Mouse (Mus musculus) MEL (cell line): ENCODE data around the gene Syt16. TPM values are rescaled to one million over a fixed set of nuclear protein-coding genes. Genes with fewer than 3 reads are reported as not detected.

Experiments
- DNase-seq: peaks from one replicate; pipeline ENCODE4 v3.0.0; 2011; ENCODE audit warnings: low read depth, low spot score
- H3K27ac ChIP-seq: 2 replicates; pipeline ENCODE4 v1.5.1; 2012; ENCODE audit warnings: low read depth, mild to moderate bottlenecking, control low read depth, low read length, moderate library complexity; ENCODE audit not compliant: control insufficient read depth
- H3K27me3 ChIP-seq, 2 experiments: fragments of 150-350 bp in 1 of 2; sonication (generic) in 1 of 2; 2 replicates each; pipeline ENCODE4 v1.6.1; 2012; ENCODE audit warnings: low read length in 2 of 2, mild to moderate bottlenecking in 2 of 2, improper control_type of control experiment in 1 of 2, moderate library complexity in 1 of 2; ENCODE audit not compliant: insufficient read depth in 2 of 2, control insufficient read depth in 1 of 2
- H3K36me3 ChIP-seq, 2 experiments: 2 replicates each; pipeline ENCODE4 v1.6.1; 2012 to 2014; ENCODE audit warnings: low read length in 2 of 2, improper control_type of control experiment in 1 of 2, inconsistent platforms in 1 of 2, mild to moderate bottlenecking in 1 of 2; ENCODE audit not compliant: insufficient read depth in 2 of 2, control insufficient read depth in 1 of 2
- H3K4me1 ChIP-seq, 2 experiments: fragments of 150-350 bp in 1 of 2; sonication (generic) in 1 of 2; 2 replicates each; pipeline ENCODE4 v1.6.1; 2012; ENCODE audit warnings: low read length in 2 of 2, improper control_type of control experiment in 1 of 2, mild to moderate bottlenecking in 1 of 2; ENCODE audit not compliant: insufficient read depth in 2 of 2, control insufficient read depth in 1 of 2
- H3K4me3 ChIP-seq, 2 experiments: fragments of 150-350 bp in 1 of 2; sonication (generic) in 1 of 2; 2 replicates each; pipeline ENCODE4 v1.5.1; 2012; ENCODE audit warnings: low read depth in 2 of 2, low read length in 2 of 2, mild to moderate bottlenecking in 2 of 2, moderate library complexity in 2 of 2, control low read depth in 1 of 2, improper control_type of control experiment in 1 of 2; ENCODE audit not compliant: control insufficient read depth in 1 of 2, insufficient read depth in 1 of 2
- H3K79me2 ChIP-seq: 2 replicates; pipeline ENCODE4 v1.6.1; 2012; ENCODE audit warnings: mild to moderate bottlenecking, low read length, moderate library complexity; ENCODE audit not compliant: control insufficient read depth, poor library complexity, insufficient read depth
- H3K9ac ChIP-seq: 2 replicates; pipeline ENCODE4 v1.6.1; 2012; ENCODE audit warnings: low read depth, mild to moderate bottlenecking, control low read depth, low read length, moderate library complexity; ENCODE audit not compliant: control insufficient read depth, poor library complexity, severe bottlenecking
- H3K9me3 ChIP-seq: fragments of 150-350 bp; sonication (generic); replicated peaks from 2 replicates; pipeline ENCODE4 v1.6.1; 2012; ENCODE audit warnings: mild to moderate bottlenecking, low read length, improper control_type of control experiment, moderate library complexity; ENCODE audit not compliant: insufficient read depth
- CTCF ChIP-seq, 3 experiments: IDR thresholded peaks in 2 of 3; conservative IDR thresholded peaks in 1 of 3; 2 replicates each; pipeline ENCODE4 v1.5.1; 2011 to 2012; ENCODE audit warnings: low read length in 3 of 3, low read depth in 2 of 3, mild to moderate bottlenecking in 2 of 3, improper control_type of control experiment in 1 of 3, inconsistent platforms in 1 of 3, mixed read lengths in 1 of 3, moderate library complexity in 1 of 3; ENCODE audit not compliant: control insufficient read depth in 1 of 3, insufficient read depth in 1 of 3, poor library complexity in 1 of 3, severe bottlenecking in 1 of 3
- ELF1 ChIP-seq: IDR thresholded peaks from 2 replicates; pipeline ENCODE4 v1.6.1; 2014; ENCODE audit warnings: low read depth, mild to moderate bottlenecking, inconsistent platforms, low read length, improper control_type of control experiment, moderate library complexity
- ETS1 ChIP-seq: IDR thresholded peaks from 2 replicates; pipeline ENCODE4 v1.6.1; 2012; ENCODE audit warnings: low read depth, mild to moderate bottlenecking, inconsistent platforms, low read length, improper control_type of control experiment, moderate library complexity
- GABPA ChIP-seq: IDR thresholded peaks from 2 replicates; pipeline ENCODE4 v1.6.1; 2012; ENCODE audit warnings: low read depth, mild to moderate bottlenecking, inconsistent platforms, low read length, improper control_type of control experiment, moderate library complexity
- GATA1 ChIP-seq: IDR thresholded peaks from 2 replicates; pipeline ENCODE4 v1.6.1; 2011; ENCODE audit warnings: low read depth, low read length, improper control_type of control experiment
- JUND ChIP-seq: IDR thresholded peaks from 2 replicates; pipeline ENCODE4 v1.6.1; 2011; ENCODE audit warnings: low read depth, mild to moderate bottlenecking, improper control_type of control experiment, low read length
- MAFK ChIP-seq: IDR thresholded peaks from 2 replicates; pipeline ENCODE4 v1.6.1; 2011; ENCODE audit warnings: low read depth, mild to moderate bottlenecking, low read length, improper control_type of control experiment, borderline replicate concordance
- MAZ ChIP-seq: IDR thresholded peaks from 2 replicates; pipeline ENCODE4 v1.6.1; 2012; ENCODE audit warnings: low read depth, mild to moderate bottlenecking, inconsistent platforms, low read length, improper control_type of control experiment
- MYB ChIP-seq: IDR thresholded peaks from 2 replicates; pipeline ENCODE4 v1.6.1; 2011; ENCODE audit warnings: mild to moderate bottlenecking, low read depth, low read length, improper control_type of control experiment
- SMC3 ChIP-seq: IDR thresholded peaks from 2 replicates; pipeline ENCODE4 v1.6.1; 2011; ENCODE audit warnings: low read depth, low read length, improper control_type of control experiment
- UBTF ChIP-seq: IDR thresholded peaks from 2 replicates; pipeline ENCODE4 v1.6.1; 2012; ENCODE audit warnings: low read depth, mild to moderate bottlenecking, inconsistent platforms, low read length, improper control_type of control experiment, moderate library complexity, borderline replicate concordance; ENCODE audit not compliant: insufficient read depth
- USF1 ChIP-seq: IDR thresholded peaks from 2 replicates; pipeline ENCODE4 v1.6.1; 2014; ENCODE audit warnings: low read depth, mild to moderate bottlenecking, inconsistent platforms, low read length, improper control_type of control experiment, moderate library complexity
- polyA plus RNA-seq, 2 experiments: library from polyadenylated mRNA; stranded (reverse) in 1 of 2; unstranded in 1 of 2; fragments of >175 nt in 1 of 2; fragments of >200 nt in 1 of 2; gene quantifications; 2 replicates each; pipeline versions ENCODE4 v1.2.1 to v1.2.4; 2012; ENCODE audit warnings: low replicate concordance in 2 of 2, low read depth in 1 of 2; ENCODE audit not compliant: insufficient read length in 2 of 2, insufficient read depth in 1 of 2, missing spikeins in 1 of 2
- total RNA-seq: library from RNA; depleted of rRNA; stranded (reverse); fragments of 300-350 nt; gene quantifications from 2 replicates; pipeline ENCODE4 v1.2.3, GENCODE M21; 2012; rRNA removed

Syt16 gene
- total RNA-seq (not detected in 2 replicates), polyA plus RNA-seq (under 1 TPM in 1 of 2 experiments, not detected in 1; 0.07 TPM)

DNA sequence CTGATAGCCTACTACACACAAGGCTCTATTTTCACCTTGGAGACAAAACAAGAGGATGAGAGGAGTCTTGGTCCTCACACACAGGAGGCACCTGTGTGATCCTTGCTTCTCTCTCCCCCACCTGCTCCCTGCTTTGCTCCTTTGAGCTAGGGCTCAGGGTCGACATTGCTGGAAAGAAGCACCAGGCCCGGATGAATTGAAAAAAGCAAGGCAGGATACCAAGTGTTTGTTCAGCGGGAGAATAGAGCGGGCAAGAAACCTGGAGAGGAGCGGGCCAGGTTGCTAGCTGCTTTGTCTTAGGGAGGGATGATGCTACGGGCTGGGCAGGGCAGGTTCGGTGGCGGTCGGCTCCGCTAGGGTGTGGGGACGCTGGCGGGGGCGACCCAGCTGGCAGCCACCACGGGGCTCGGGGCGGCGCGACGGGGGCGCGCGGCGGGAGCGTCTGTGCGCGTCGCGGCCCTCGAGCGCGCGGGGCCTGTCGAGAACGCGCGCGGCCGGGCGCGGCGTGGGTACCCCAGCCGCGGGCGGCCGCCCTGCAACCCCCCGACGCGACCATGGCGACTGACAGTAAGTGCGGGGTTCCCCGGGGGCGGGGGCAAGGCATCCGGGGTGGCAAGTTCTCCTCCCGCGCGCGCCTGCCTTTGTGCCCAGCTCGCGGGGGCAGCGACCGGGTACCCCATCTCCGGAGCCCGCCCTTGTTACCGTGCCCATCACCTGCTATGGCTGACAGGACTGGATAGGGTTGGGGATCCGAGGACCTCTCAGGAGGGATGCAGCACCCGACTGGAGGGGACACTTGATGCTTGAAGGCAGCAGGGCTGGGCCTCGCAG is at the start of gene Syt16:
Gene Syt16, plus strand, starts transcription at position 365 of the 831 bp plus-strand sequence.
- no peaks in the 10 kb centered on the region for H3K9me3 ChIP-seq
- no peak for TF ChIP-seq MYB
- no peak for TF ChIP-seq ELF1
- no peak for TF ChIP-seq USF1
- TF ChIP-seq CTCF (IDR thresholded peaks at IDR 0.05 in 2 of 3, conservative IDR thresholded peaks at IDR 0.05 in 1 of 3; ENCODE audit: control insufficient read depth in 1 of 3, insufficient read depth in 1 of 3, low read depth in 2 of 3, low read length in 3 of 3, poor library complexity in 1 of 3, severe bottlenecking in 1 of 3): no peak
- no peak for TF ChIP-seq JUND
- no peak for TF ChIP-seq SMC3
- TF ChIP-seq ETS1: no peak
- H3K36me3 ChIP-seq: no peaks in the 10 kb centered on the region
- no peak within 1 kb of the TSS for H3K4me3 ChIP-seq
- no peaks in the 10 kb centered on the region for H3K79me2 ChIP-seq
- H3K27me3 ChIP-seq: peaks cover 0 to 1% of the 10 kb centered on the region in 2 experiments; a peak in 2 of 4 replicates
- H3K27ac ChIP-seq: no peak within 1 kb of the TSS
- no peaks in the 10 kb centered on the region for H3K4me1 ChIP-seq
- H3K9ac ChIP-seq: no peak within 1 kb of the TSS
- no peak for DNase-seq

DNA sequence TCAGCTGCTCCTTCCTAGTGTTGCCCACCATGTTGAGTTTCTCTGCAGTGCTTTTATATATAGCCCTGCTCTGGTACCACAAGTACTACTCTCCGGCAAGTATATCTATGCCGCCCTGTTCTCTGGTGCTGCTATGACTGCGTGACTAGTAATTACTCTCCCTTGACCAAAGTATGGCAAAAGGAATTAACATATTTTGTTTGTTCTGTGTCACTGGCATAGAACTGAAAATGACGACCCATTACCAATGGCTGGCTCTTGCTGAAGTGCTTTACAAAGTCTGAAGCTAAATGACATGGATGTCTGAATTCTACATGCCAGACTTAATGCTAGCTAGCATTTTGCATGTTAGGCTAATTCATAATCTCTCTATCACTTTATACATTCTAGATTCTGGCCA is 49.0 kb upstream of the Syt16 start:
- Histone ChIP-seq H3K9ac (no peak overlapping the region), H3K4me3 (peak overlapping the region in 1 of 2 experiments; percentile 67; a peak in 1 of 4 replicates), H3K27me3 (no peaks in the 10 kb centered on the region), H3K27ac (no peak overlapping the region), H3K4me1 (peaks cover 0 to 2% of the 10 kb centered on the region in 2 experiments; a peak in 1 of 4 replicates), H3K9me3 (no peaks in the 10 kb centered on the region), H3K79me2 (peaks cover 2% of the 10 kb centered on the region), H3K36me3 (peaks cover 7 to 22% of the 10 kb centered on the region in 2 experiments)
- DNase-seq: no peak
- TF ChIP-seq MAZ (no peak), GABPA (no peak), MYB (no peak), UBTF (no peak), GATA1 (no peak), MAFK (no peak)
